Mouse (Mus musculus): ENCODE measurements around the gene Preb. TPM values are rescaled to one million over a fixed set of nuclear protein-coding genes. Genes with fewer than 3 reads are reported as not detected.

Preb gene
- total RNA-seq, 2 experiments from 2014 or later = 39.1 to 117 TPM

DNA sequence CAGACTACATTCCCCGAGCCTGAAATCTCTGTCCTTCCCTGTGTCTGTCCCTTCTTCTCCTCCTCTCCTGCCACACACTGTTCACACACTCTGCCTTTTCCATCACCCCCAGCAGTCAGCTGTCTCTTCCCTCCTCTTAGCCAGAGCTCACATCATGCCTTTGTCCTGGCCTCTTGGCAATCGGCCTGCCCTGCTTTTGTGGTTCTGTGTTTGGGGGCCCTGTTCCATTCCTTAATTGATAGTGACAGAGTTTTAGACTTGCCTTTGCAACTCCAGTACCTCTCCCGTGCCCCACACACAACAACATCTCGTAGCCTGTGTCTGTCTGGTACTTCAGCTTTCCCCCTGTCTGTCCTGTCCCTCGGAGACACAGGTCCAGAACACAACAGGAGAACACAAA, 48.0 kb downstream of the Preb start:
- ATAC-seq (replicated peaks; ENCODE audit: low FRiP score, low TSS enrichment, poor library complexity, severe bottlenecking) = no peak

DNA sequence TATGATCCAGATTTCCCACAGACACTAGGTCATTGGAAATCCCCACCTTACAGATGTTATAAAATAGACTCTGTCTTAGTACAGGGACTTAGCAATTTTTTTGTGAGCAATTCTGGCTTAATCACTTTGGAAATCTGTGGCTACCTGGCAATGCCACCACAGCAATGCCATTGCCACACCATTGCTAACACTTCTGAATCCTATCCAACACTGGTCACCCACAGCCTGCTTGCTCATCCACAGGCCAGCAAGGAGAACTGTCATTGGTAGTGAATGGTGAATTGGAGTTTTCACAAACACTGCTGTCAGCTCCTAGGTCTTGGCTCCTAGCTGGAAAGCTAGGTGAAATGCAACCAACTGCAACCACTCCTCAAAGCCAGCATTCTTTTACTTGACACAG, 49.7 kb downstream of the Preb start:
- no peak for ATAC-seq (replicated peaks; ENCODE audit: low FRiP score, low TSS enrichment, poor library complexity, severe bottlenecking)

DNA sequence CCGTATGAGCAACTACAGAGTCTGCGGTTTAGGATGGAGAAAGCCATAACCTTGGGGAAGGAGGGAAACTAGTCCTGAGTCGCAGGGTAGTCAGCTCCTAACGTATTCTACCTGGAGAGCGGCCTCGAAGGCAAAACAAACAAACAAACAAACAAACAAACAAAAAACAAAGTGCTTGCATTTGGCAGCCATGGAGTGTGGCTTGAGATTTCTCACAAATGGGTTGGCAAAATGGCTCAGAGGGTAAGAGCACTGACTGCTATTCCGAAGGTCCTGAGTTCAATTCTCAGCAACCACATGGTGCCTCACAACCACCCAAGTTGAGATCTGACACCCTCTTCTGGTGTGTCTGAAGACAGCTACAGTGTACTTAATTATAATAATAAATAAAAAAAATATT, 50.3 kb downstream of the Preb start:
- ATAC-seq (replicated peaks; ENCODE audit: low FRiP score, low TSS enrichment, poor library complexity, severe bottlenecking) = no peak

DNA sequence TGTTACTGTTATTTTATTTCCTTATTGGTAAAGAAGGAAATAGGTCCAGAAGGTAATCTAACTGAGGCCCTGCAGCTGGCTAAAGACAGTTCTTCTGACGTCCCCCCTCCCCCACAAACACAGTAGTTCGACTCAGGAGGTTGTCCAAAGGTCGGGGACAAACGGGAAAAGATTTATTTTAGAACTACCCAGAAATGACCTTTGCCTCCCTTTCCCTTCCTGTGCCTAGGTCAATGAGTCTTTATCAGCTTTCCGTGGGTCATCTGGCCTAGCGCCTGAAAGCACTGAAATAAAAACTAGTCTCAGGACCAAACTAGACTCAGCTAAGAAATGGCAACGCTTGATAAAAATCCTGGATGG, 50.9 kb downstream of the Preb start:
- no peak for ATAC-seq (replicated peaks; ENCODE audit: low FRiP score, low TSS enrichment, poor library complexity, severe bottlenecking)

DNA sequence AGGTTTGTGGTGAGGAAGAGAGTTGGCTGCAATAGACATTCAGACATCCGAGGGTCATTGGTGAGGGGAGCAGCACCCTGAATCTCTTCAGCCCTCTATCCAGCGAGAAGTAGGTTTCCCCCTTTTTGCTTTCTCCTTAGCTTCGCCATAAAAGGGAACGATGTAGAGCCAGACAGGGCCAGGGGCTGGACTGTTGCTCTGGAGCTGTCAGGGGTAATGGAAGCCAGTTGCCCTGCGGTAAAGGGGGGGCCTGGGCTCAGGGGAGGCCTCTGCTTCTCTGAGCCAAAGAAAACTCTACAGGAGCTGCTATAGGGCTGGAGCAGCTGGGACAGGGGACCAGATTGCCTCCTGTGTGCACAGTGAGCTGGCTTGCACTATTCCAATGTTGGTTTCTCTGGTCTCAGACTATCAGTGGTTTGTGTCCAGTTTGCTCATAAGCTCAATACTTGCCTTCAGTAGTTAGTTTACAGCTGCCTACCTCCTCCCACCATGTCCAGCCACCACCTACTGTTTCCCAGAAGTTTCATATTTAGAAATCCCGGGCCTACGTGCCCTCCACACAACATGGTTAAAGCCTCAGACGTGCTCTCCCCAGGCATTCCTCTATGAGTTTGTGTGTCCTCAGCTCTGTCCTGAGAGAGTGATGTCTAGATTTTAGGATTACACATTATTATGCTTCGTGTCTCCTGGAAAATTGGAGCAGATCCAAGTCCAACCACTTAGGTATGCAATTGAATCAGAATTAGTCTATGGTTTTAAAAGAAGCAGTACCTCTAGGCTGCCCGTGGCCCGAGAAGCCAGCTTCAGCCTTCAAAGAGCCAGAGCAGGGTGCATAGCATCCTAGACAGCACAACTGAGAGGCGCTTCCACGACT, 51.5 kb downstream of the Preb start:
- ATAC-seq (replicated peaks; ENCODE audit: low FRiP score, low TSS enrichment, poor library complexity, severe bottlenecking) = no peak

DNA sequence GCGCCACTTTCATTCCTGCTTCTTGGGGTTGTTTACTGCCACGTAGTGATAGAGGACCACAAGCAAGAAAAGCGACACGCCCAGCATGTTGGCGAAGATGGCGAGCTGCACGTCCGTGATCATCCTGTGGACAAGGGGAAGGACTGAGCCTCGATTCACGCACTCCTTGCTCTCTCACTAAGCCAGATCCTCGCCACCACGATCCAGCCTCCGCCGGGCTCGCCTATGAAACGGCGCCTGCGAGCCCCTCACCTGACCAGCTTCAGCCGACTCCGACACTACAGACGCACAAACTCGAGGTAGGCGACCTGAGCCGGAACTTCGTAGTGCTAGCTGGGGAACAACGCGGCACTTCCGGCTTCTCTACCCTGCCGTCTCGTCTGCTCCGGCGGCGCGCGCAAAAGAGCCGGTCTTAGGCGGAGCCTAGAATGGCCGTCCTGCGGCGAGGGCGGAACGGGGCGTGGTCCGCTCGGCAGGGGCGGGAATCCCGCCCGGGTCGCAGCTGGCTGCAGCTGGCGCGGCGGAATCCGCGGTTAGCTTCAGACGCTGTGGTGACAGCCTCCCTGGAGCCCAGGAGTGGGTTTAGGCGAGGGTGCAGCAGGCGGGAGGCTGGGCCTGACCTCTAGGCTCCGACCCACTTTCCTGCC, 52.6 kb downstream of the Preb start, which contains the start of gene Ost4:
Gene Ost4 (minus strand): TSS at position 376 of the 647 bp plus-strand sequence.
- ATAC-seq (replicated peaks; ENCODE audit: low FRiP score, low TSS enrichment, poor library complexity, severe bottlenecking) = peak; percentile 90

DNA sequence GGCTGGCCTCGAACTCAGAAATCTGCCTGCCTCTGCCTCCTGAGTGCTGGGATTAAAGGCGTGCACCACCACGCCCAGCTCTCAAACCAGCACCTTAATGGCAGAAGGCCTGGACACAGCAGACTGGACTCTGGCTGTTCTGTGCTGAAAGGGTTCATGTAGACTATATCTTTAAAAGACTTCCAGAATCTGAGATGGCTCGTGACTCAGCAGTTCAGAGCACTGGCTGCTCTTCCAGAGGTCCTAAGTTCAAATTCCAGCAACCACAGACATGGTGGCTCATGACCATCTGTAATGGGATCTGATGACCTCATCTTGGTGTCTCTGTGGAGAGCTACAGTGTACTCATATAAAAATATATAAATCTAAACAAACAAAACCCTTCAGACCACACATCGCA, 58.3 kb downstream of the Preb start:
- ATAC-seq (replicated peaks; ENCODE audit: low FRiP score, low TSS enrichment, poor library complexity, severe bottlenecking) = no peak

Other genes starting within 250 kb of the Preb start
- gene Dpysl5, start 248.8 kb downstream of the Preb start, total RNA-seq (2014; fragmentation: Nextera tagmentation) = not detected in 2 replicates
- not detected in 2 replicates for gene Dpysl5, start 248.8 kb downstream of the Preb start, total RNA-seq (2017)
- gene Mapre3, start 145.7 kb downstream of the Preb start, total RNA-seq (2014; fragmentation: Nextera tagmentation) = 0.25 TPM in 1 of 2 replicates, not detected in the other
- gene Mapre3, start 145.7 kb downstream of the Preb start, total RNA-seq (2017) = not detected in 2 replicates
- 24.2 and 42.1 TPM in 2 replicates for gene Tmem214, start 92.3 kb downstream of the Preb start, total RNA-seq (2014; fragmentation: Nextera tagmentation)
- 14.1 and 18.1 TPM in 2 replicates for gene Tmem214, start 92.3 kb downstream of the Preb start, total RNA-seq (2017)
- 13.6 and 29.9 TPM in 2 replicates for gene Agbl5, start 71.7 kb downstream of the Preb start, total RNA-seq (2014; fragmentation: Nextera tagmentation)
- 12.1 and 23.3 TPM in 2 replicates for gene Agbl5, start 71.7 kb downstream of the Preb start, total RNA-seq (2017)
- gene Ost4, start 52.6 kb downstream of the Preb start, total RNA-seq (2014; fragmentation: Nextera tagmentation) = 270 and 300 TPM in 2 replicates
- 278 and 305 TPM in 2 replicates for gene Ost4, start 52.6 kb downstream of the Preb start, total RNA-seq (2017)
- gene Emilin1, start 47.0 kb downstream of the Preb start, total RNA-seq (2014; fragmentation: Nextera tagmentation) = 13.5 and 18.9 TPM in 2 replicates
- 5.7 and 10.3 TPM in 2 replicates for gene Emilin1, start 47.0 kb downstream of the Preb start, total RNA-seq (2017)
- gene Khk, start 38.9 kb downstream of the Preb start, total RNA-seq (2014; fragmentation: Nextera tagmentation) = 80.4 and 113 TPM in 2 replicates
- 64.4 and 90.0 TPM in 2 replicates for gene Khk, start 38.9 kb downstream of the Preb start, total RNA-seq (2017)
- gene Cgref1, start 14.8 kb downstream of the Preb start, total RNA-seq (2014; fragmentation: Nextera tagmentation) = 0.35 TPM in 1 of 2 replicates, not detected in the other
- gene Cgref1, start 14.8 kb downstream of the Preb start, total RNA-seq (2017) = 0.46 TPM in 1 of 2 replicates, not detected in the other
- gene Tcf23, start 8.3 kb upstream of the Preb start, total RNA-seq (2014; fragmentation: Nextera tagmentation) = not detected in 2 replicates
- not detected in 2 replicates for gene Tcf23, start 8.3 kb upstream of the Preb start, total RNA-seq (2017)
- 27.7 and 51.7 TPM in 2 replicates for gene Atraid, start 88.0 kb upstream of the Preb start, total RNA-seq (2014; fragmentation: Nextera tagmentation)
- gene Atraid, start 88.0 kb upstream of the Preb start, total RNA-seq (2017) = 50.1 and 57.6 TPM in 2 replicates
- 3.1 and 4.3 TPM in 2 replicates for gene Slc5a6, start 88.6 kb upstream of the Preb start, total RNA-seq (2014; fragmentation: Nextera tagmentation)
- 4.1 and 7.1 TPM in 2 replicates for gene Slc5a6, start 88.6 kb upstream of the Preb start, total RNA-seq (2017)
- 124 and 224 TPM in 2 replicates for gene Cad, start 94.4 kb upstream of the Preb start, total RNA-seq (2014; fragmentation: Nextera tagmentation)
- 39.7 and 65.0 TPM in 2 replicates for gene Cad, start 94.4 kb upstream of the Preb start, total RNA-seq (2017)
- not detected in 2 replicates for gene Dnajc5g, start 145.9 kb upstream of the Preb start, total RNA-seq (2014; fragmentation: Nextera tagmentation)
- gene Dnajc5g, start 145.9 kb upstream of the Preb start, total RNA-seq (2017) = not detected in 2 replicates
- not detected in 2 replicates for gene Slc30a3, start 147.9 kb upstream of the Preb start, total RNA-seq (2014; fragmentation: Nextera tagmentation)
- gene Slc30a3, start 147.9 kb upstream of the Preb start, total RNA-seq (2017) = not detected in 2 replicates
- gene Trim54, start 156.4 kb upstream of the Preb start, total RNA-seq (2014; fragmentation: Nextera tagmentation) = not detected in 2 replicates
- gene Trim54, start 156.4 kb upstream of the Preb start, total RNA-seq (2017) = not detected in 2 replicates
- not detected in 2 replicates for gene Ucn, start 178.5 kb upstream of the Preb start, total RNA-seq (2014; fragmentation: Nextera tagmentation)
- gene Ucn, start 178.5 kb upstream of the Preb start, total RNA-seq (2017) = not detected in 2 replicates
- 13.3 and 22.0 TPM in 2 replicates for gene Mpv17, start 193.9 kb upstream of the Preb start, total RNA-seq (2014; fragmentation: Nextera tagmentation)
- gene Mpv17, start 193.9 kb upstream of the Preb start, total RNA-seq (2017) = 30.0 and 40.1 TPM in 2 replicates
- 1.1 and 1.4 TPM in 2 replicates for gene Gm29609, start 219.6 kb upstream of the Preb start, total RNA-seq (2014; fragmentation: Nextera tagmentation)
- gene Gm29609, start 219.6 kb upstream of the Preb start, total RNA-seq (2017) = 1.3 TPM in 1 of 2 replicates, not detected in the other
- gene Gtf3c2, start 219.8 kb upstream of the Preb start, total RNA-seq (2014; fragmentation: Nextera tagmentation) = 112 and 159 TPM in 2 replicates
- gene Gtf3c2, start 219.8 kb upstream of the Preb start, total RNA-seq (2017) = 76.4 and 80.2 TPM in 2 replicates
- 57.7 and 67.6 TPM in 2 replicates for gene Snx17, start 232.9 kb upstream of the Preb start, total RNA-seq (2014; fragmentation: Nextera tagmentation)
- 38.9 and 48.5 TPM in 2 replicates for gene Snx17, start 232.9 kb upstream of the Preb start, total RNA-seq (2017)
- gene Eif2b4, start 233.1 kb upstream of the Preb start, total RNA-seq (2014; fragmentation: Nextera tagmentation) = 116 and 148 TPM in 2 replicates
- 40.0 and 59.0 TPM in 2 replicates for gene Eif2b4, start 233.1 kb upstream of the Preb start, total RNA-seq (2017)
- gene Zfp513, start 241.9 kb upstream of the Preb start, total RNA-seq (2014; fragmentation: Nextera tagmentation) = 5.3 and 5.5 TPM in 2 replicates
- 3.2 and 5.6 TPM in 2 replicates for gene Zfp513, start 241.9 kb upstream of the Preb start, total RNA-seq (2017)

Data from megakaryocyte-erythroid progenitor cell, adult 5-6 weeks (primary cell).